Comparison of ENCODE assay signal across 8 mouse cellular contexts in the genomic region with DNA sequence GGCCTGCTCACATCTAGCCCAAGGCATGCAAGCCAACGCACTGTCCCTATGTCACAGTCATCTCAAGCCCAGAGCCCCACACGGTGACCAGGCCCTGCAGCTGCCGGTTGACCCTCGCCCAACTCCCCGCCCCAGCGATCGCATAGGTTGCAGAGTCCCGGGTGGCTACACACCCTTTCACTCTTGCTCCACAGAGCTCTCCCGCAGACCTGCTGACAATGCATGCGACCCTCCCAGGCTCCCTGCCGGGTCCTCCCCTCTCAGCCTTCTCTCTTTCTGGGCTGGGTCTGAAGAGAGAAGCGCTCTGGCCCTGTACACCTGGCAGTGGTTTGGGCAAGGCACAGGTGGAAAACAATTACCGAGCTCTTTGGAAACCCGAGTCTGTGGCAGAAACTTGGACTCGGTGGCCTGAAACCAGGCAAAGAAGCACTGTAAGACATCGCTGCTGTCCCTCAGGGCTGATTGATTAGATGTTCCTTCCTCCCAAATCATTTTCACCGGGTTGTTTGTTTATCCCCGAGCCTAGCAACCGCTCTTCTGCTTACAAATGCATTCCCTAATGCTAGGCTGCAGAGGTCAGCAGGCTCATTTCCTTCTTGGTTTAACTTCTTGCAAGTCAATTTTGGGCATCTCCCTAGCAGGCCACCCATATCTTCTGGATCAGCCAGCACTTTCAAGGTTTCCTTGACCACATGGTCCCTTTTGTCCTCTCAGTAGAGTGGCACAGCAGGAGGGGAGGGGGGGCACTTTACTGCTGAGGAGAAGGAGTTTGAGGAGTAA.
A peak's percentile ranks its signal among the peaks of the same experiment; 100 is the strongest.
DNase-seq lines count a peak whose midpoint lies in the region; ATAC-seq and TF ChIP-seq lines count a peak whose summit lies in the region.

No protein-coding gene starts in this region.

- no peaks in the 10 kb centered on the region for H3K9me3 ChIP-seq in hindbrain, embryonic 13.5 days
- H3K9me3 ChIP-seq in lung, embryonic 14.5 days (ENCODE audit: low read depth, low read length), result no peaks in the 10 kb centered on the region

- no peak overlapping the region for H3K27ac ChIP-seq in hindbrain, embryonic 13.5 days
- H3K27ac ChIP-seq in lung, embryonic 14.5 days (ENCODE audit: low read depth), result no peak overlapping the region

- peaks cover 26% of the 10 kb centered on the region for H3K4me1 ChIP-seq in hindbrain, embryonic 13.5 days (replicated peaks)
- peaks cover 24% of the 10 kb centered on the region for H3K4me1 ChIP-seq in lung, embryonic 14.5 days (ENCODE audit: insufficient read depth)

- H3K4me3 ChIP-seq in hindbrain, embryonic 13.5 days, result no peak overlapping the region
- no peak overlapping the region for H3K4me3 ChIP-seq in lung, embryonic 14.5 days (ENCODE audit: low read depth, low read length)

- peaks cover 35% of the 10 kb centered on the region for H3K27me3 ChIP-seq in hindbrain, embryonic 13.5 days
- no peaks in the 10 kb centered on the region for H3K27me3 ChIP-seq in lung, embryonic 14.5 days (ENCODE audit: insufficient read depth, low read length)

- 0 out of 2 replicates have a peak, but pooled peaks have one; percentile 22 for ATAC-seq in hindbrain, embryonic 13.5 days (ENCODE audit: low FRiP score)
- ATAC-seq in lung, embryonic 14.5 days (ENCODE audit: insufficient read depth), result peak; percentile 57

- no peaks in the 10 kb centered on the region for H3K36me3 ChIP-seq in hindbrain, embryonic 13.5 days
- no peaks in the 10 kb centered on the region for H3K36me3 ChIP-seq in lung, embryonic 14.5 days (ENCODE audit: insufficient read depth)

- 4% methylated on average over 19 of the region's 19 CpGs for WGBS in hindbrain, embryonic 13.5 days
- WGBS in lung, embryonic 14.5 days, result 14% methylated on average over 19 of the region's 19 CpGs

- no peak for TF ChIP-seq CTCF in lung, embryonic 14.5 days (IDR thresholded peaks at IDR 0.05; ENCODE audit: low read depth)

- H3K4me2 ChIP-seq in hindbrain, embryonic 13.5 days, result peak overlapping the region; percentile 30
- peak overlapping the region; percentile 36; the same call in 1 of the 2 replicates for H3K4me2 ChIP-seq in lung, embryonic 14.5 days

- peak; percentile 8 for DNase-seq in 3134 (ENCODE audit: extremely low read depth, insufficient read length, low spot score)
- DNase-seq in Muller cell, postnatal 12 days (ENCODE audit: inconsistent ontology term), result peak; percentile 40
- DNase-seq in lung, embryonic 14.5 days, result peak; percentile 70
- DNase-seq in cerebellum, postnatal 25 days, result no peak
- DNase-seq in c-Kit-positive CD71-positive TER-119-positive erythroid progenitor cells, embryonic 14.5 days (ENCODE audit: low spot score), result no peak
- DNase-seq in cerebellum, adult 8-10 months, result no peak
- no peak for DNase-seq in adrenal gland, postnatal 14 days

- H3K9ac ChIP-seq in hindbrain, embryonic 13.5 days, result no peak overlapping the region
- H3K9ac ChIP-seq in lung, embryonic 14.5 days, result no peak overlapping the region

Comparison
In these comparisons a context has a peak if more than half of its experiments do, and no peak if none do; other contexts are left out.
1. DNase-seq: peak in 3134 (single experiment), Muller cell, postnatal 12 days (single experiment) and lung, embryonic 14.5 days (single experiment); none in cerebellum, postnatal 25 days (0 of 2), c-Kit-positive CD71-positive TER-119-positive erythroid progenitor cells, embryonic 14.5 days (single experiment), cerebellum, adult 8-10 months (single experiment) and adrenal gland, postnatal 14 days (single experiment).